Mouse (Mus musculus) lung, adult 2 months (tissue): ENCODE results near the gene Ptchd1.

ENCODE experiments used
- CTCF ChIP-seq: fragments of 200-500 bp; IDR thresholded peaks from 2 replicates; pipeline ENCODE4 v1.5.1; 2011; ENCODE audit warnings: mild to moderate bottlenecking, low read length, control low read depth; ENCODE audit not compliant: insufficient read depth
- POLR2A ChIP-seq: fragments of 200-500 bp; IDR thresholded peaks from 2 replicates; pipeline ENCODE4 v1.6.1; 2011; ENCODE audit warnings: low read depth, mild to moderate bottlenecking, control low read depth, low read length, borderline replicate concordance; ENCODE audit errors: extremely low read depth

DNA sequence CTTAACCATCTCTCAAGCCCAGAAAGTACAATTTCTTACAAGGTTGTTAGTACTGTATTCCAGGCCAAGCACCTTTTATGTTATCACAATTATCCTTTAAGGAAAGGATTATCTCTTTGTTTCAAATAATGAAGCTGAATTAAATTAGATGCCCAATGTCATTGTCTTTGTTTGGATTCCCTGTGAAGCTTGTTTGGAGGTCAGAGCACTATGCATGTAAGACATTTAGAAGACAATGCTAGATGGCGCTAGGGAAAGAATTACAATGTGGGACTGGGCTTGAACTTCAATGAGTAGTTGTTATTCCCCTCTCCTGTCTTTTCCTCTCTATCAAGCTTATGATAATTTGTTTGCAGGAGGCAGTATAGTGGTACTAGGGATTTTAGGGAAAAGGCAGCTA, 28.9 kb downstream of the Ptchd1 start:
- TF ChIP-seq POLR2A (no peak), CTCF (no peak)
